Mouse (Mus musculus) MEL (cell line): ENCODE results near the gene Epb41. TPM values are rescaled to one million over a fixed set of nuclear protein-coding genes. Genes with fewer than 3 reads are reported as not detected.
A peak's percentile ranks its signal among the peaks of the same experiment; 100 is the strongest.

Experiments used
- DNase-seq: peaks from one replicate; pipeline ENCODE4 v3.0.0; 2011; ENCODE audit warnings: low read depth, low spot score
- H3K27ac ChIP-seq: 2 replicates; pipeline ENCODE4 v1.5.1; 2012; ENCODE audit warnings: low read depth, mild to moderate bottlenecking, control low read depth, low read length, moderate library complexity; ENCODE audit not compliant: control insufficient read depth
- H3K27me3 ChIP-seq, 2 experiments: fragments of 150-350 bp in 1 of 2; sonication (generic) in 1 of 2; 2 replicates each; pipeline ENCODE4 v1.6.1; 2012; ENCODE audit warnings: low read length in 2 of 2, mild to moderate bottlenecking in 2 of 2, improper control_type of control experiment in 1 of 2, moderate library complexity in 1 of 2; ENCODE audit not compliant: insufficient read depth in 2 of 2, control insufficient read depth in 1 of 2
- H3K36me3 ChIP-seq, 2 experiments: 2 replicates each; pipeline ENCODE4 v1.6.1; 2012 to 2014; ENCODE audit warnings: low read length in 2 of 2, improper control_type of control experiment in 1 of 2, inconsistent platforms in 1 of 2, mild to moderate bottlenecking in 1 of 2; ENCODE audit not compliant: insufficient read depth in 2 of 2, control insufficient read depth in 1 of 2
- H3K4me1 ChIP-seq, 2 experiments: fragments of 150-350 bp in 1 of 2; sonication (generic) in 1 of 2; 2 replicates each; pipeline ENCODE4 v1.6.1; 2012; ENCODE audit warnings: low read length in 2 of 2, improper control_type of control experiment in 1 of 2, mild to moderate bottlenecking in 1 of 2; ENCODE audit not compliant: insufficient read depth in 2 of 2, control insufficient read depth in 1 of 2
- H3K4me3 ChIP-seq, 2 experiments: fragments of 150-350 bp in 1 of 2; sonication (generic) in 1 of 2; 2 replicates each; pipeline ENCODE4 v1.5.1; 2012; ENCODE audit warnings: low read depth in 2 of 2, low read length in 2 of 2, mild to moderate bottlenecking in 2 of 2, moderate library complexity in 2 of 2, control low read depth in 1 of 2, improper control_type of control experiment in 1 of 2; ENCODE audit not compliant: control insufficient read depth in 1 of 2, insufficient read depth in 1 of 2
- H3K79me2 ChIP-seq: 2 replicates; pipeline ENCODE4 v1.6.1; 2012; ENCODE audit warnings: mild to moderate bottlenecking, low read length, moderate library complexity; ENCODE audit not compliant: control insufficient read depth, poor library complexity, insufficient read depth
- H3K9ac ChIP-seq: 2 replicates; pipeline ENCODE4 v1.6.1; 2012; ENCODE audit warnings: low read depth, mild to moderate bottlenecking, control low read depth, low read length, moderate library complexity; ENCODE audit not compliant: control insufficient read depth, poor library complexity, severe bottlenecking
- H3K9me3 ChIP-seq: fragments of 150-350 bp; sonication (generic); replicated peaks from 2 replicates; pipeline ENCODE4 v1.6.1; 2012; ENCODE audit warnings: mild to moderate bottlenecking, low read length, improper control_type of control experiment, moderate library complexity; ENCODE audit not compliant: insufficient read depth
- BHLHE40 ChIP-seq: IDR thresholded peaks from 2 replicates; pipeline ENCODE4 v1.6.1; 2012; ENCODE audit warnings: low read depth, mild to moderate bottlenecking, inconsistent platforms, low read length, improper control_type of control experiment, borderline replicate concordance
- CHD1 ChIP-seq: IDR thresholded peaks from 2 replicates; pipeline ENCODE4 v1.6.1; 2012; ENCODE audit warnings: low read depth, mild to moderate bottlenecking, inconsistent platforms, low read length, improper control_type of control experiment
- CTCF ChIP-seq, 3 experiments: IDR thresholded peaks in 2 of 3; conservative IDR thresholded peaks in 1 of 3; 2 replicates each; pipeline ENCODE4 v1.5.1; 2011 to 2012; ENCODE audit warnings: low read length in 3 of 3, low read depth in 2 of 3, mild to moderate bottlenecking in 2 of 3, improper control_type of control experiment in 1 of 3, inconsistent platforms in 1 of 3, mixed read lengths in 1 of 3, moderate library complexity in 1 of 3; ENCODE audit not compliant: control insufficient read depth in 1 of 3, insufficient read depth in 1 of 3, poor library complexity in 1 of 3, severe bottlenecking in 1 of 3
- EP300 ChIP-seq, 2 experiments: IDR thresholded peaks; 2 replicates each; pipeline ENCODE4 v1.6.1; 2011; ENCODE audit warnings: improper control_type of control experiment in 2 of 2, low read length in 2 of 2, low read depth in 1 of 2, mild to moderate bottlenecking in 1 of 2
- ETS1 ChIP-seq: IDR thresholded peaks from 2 replicates; pipeline ENCODE4 v1.6.1; 2012; ENCODE audit warnings: low read depth, mild to moderate bottlenecking, inconsistent platforms, low read length, improper control_type of control experiment, moderate library complexity
- GATA1 ChIP-seq: IDR thresholded peaks from 2 replicates; pipeline ENCODE4 v1.6.1; 2011; ENCODE audit warnings: low read depth, low read length, improper control_type of control experiment
- JUND ChIP-seq: IDR thresholded peaks from 2 replicates; pipeline ENCODE4 v1.6.1; 2011; ENCODE audit warnings: low read depth, mild to moderate bottlenecking, improper control_type of control experiment, low read length
- MAX ChIP-seq: IDR thresholded peaks from 2 replicates; pipeline ENCODE4 v1.6.1; 2011; ENCODE audit warnings: low read length, improper control_type of control experiment
- MAZ ChIP-seq: IDR thresholded peaks from 2 replicates; pipeline ENCODE4 v1.6.1; 2012; ENCODE audit warnings: low read depth, mild to moderate bottlenecking, inconsistent platforms, low read length, improper control_type of control experiment
- MXI1 ChIP-seq: IDR thresholded peaks from 2 replicates; pipeline ENCODE4 v1.6.1; 2011; ENCODE audit warnings: mild to moderate bottlenecking, low read depth, low read length, improper control_type of control experiment
- MYB ChIP-seq: IDR thresholded peaks from 2 replicates; pipeline ENCODE4 v1.6.1; 2011; ENCODE audit warnings: mild to moderate bottlenecking, low read depth, low read length, improper control_type of control experiment
- MYC ChIP-seq: IDR thresholded peaks from 2 replicates; pipeline ENCODE4 v1.6.1; 2011; ENCODE audit warnings: low read depth, mild to moderate bottlenecking, low read length, improper control_type of control experiment, moderate library complexity
- NRF1 ChIP-seq: IDR thresholded peaks from 2 replicates; pipeline ENCODE4 v1.6.1; 2014; ENCODE audit warnings: low read depth, mild to moderate bottlenecking, inconsistent platforms, low read length, improper control_type of control experiment, moderate library complexity; ENCODE audit not compliant: poor library complexity, insufficient read depth, severe bottlenecking
- POLR2A ChIP-seq, 2 experiments: IDR thresholded peaks; 2 replicates each; pipeline ENCODE4 v1.6.1; 2011 to 2012; ENCODE audit warnings: low read length in 2 of 2, mild to moderate bottlenecking in 2 of 2, control low read depth in 1 of 2, improper control_type of control experiment in 1 of 2, low read depth in 1 of 2, moderate library complexity in 1 of 2; ENCODE audit not compliant: control insufficient read depth in 1 of 2, insufficient read depth in 1 of 2, poor library complexity in 1 of 2
- POLR2AphosphoS2 ChIP-seq: IDR thresholded peaks from 2 replicates; pipeline ENCODE4 v1.6.1; 2011; ENCODE audit warnings: low read length, improper control_type of control experiment
- RAD21 ChIP-seq: IDR thresholded peaks from 2 replicates; pipeline ENCODE4 v1.6.1; 2011; ENCODE audit warnings: mild to moderate bottlenecking, low read depth, low read length, improper control_type of control experiment
- RCOR1 ChIP-seq: IDR thresholded peaks from 2 replicates; pipeline ENCODE4 v1.6.1; 2012; ENCODE audit warnings: low read depth, mild to moderate bottlenecking, inconsistent platforms, low read length, improper control_type of control experiment
- SIN3A ChIP-seq: IDR thresholded peaks from 2 replicates; pipeline ENCODE4 v1.6.1; 2012; ENCODE audit warnings: low read length, improper control_type of control experiment, inconsistent platforms
- SMC3 ChIP-seq: IDR thresholded peaks from 2 replicates; pipeline ENCODE4 v1.6.1; 2011; ENCODE audit warnings: low read depth, low read length, improper control_type of control experiment
- TBP ChIP-seq: IDR thresholded peaks from 2 replicates; pipeline ENCODE4 v1.8.0; 2011; ENCODE audit warnings: low read depth, low read length, improper control_type of control experiment
- USF1 ChIP-seq: IDR thresholded peaks from 2 replicates; pipeline ENCODE4 v1.6.1; 2014; ENCODE audit warnings: low read depth, mild to moderate bottlenecking, inconsistent platforms, low read length, improper control_type of control experiment, moderate library complexity
- USF2 ChIP-seq, 2 experiments: IDR thresholded peaks; 2 replicates each; pipeline ENCODE4 v1.6.1; 2011 to 2012; ENCODE audit warnings: improper control_type of control experiment in 2 of 2, low read length in 2 of 2, borderline replicate concordance in 1 of 2, inconsistent platforms in 1 of 2, low read depth in 1 of 2, mild to moderate bottlenecking in 1 of 2; ENCODE audit not compliant: insufficient read depth in 1 of 2
- ZC3H11A ChIP-seq: IDR thresholded peaks from 2 replicates; pipeline ENCODE4 v1.6.1; 2012; ENCODE audit warnings: low read depth, mild to moderate bottlenecking, inconsistent platforms, low read length, improper control_type of control experiment
- ZNF384 ChIP-seq: IDR thresholded peaks from 2 replicates; pipeline ENCODE4 v1.6.1; 2012; ENCODE audit warnings: low read depth, mild to moderate bottlenecking, inconsistent platforms, low read length, improper control_type of control experiment
- polyA plus RNA-seq, 2 experiments: library from polyadenylated mRNA; stranded (reverse) in 1 of 2; unstranded in 1 of 2; fragments of >175 nt in 1 of 2; fragments of >200 nt in 1 of 2; gene quantifications; 2 replicates each; pipeline versions ENCODE4 v1.2.1 to v1.2.4; 2012; ENCODE audit warnings: low replicate concordance in 2 of 2, low read depth in 1 of 2; ENCODE audit not compliant: insufficient read length in 2 of 2, insufficient read depth in 1 of 2, missing spikeins in 1 of 2
- total RNA-seq: library from RNA; depleted of rRNA; stranded (reverse); fragments of 300-350 nt; gene quantifications from 2 replicates; pipeline ENCODE4 v1.2.3, GENCODE M21; 2012

Gene Epb41
- total and polyA plus RNA-seq, 3 experiments = 36.5 to 115 (median 44.3) TPM

- H3K27me3 ChIP-seq = no peaks in the 10 kb centered on the region
- peaks cover 1% of the 10 kb centered on the region; the same call in 1 of the 2 replicates for H3K79me2 ChIP-seq
- no peak overlapping the region for H3K27ac ChIP-seq
- H3K36me3 ChIP-seq = peaks cover 0 to 17% of the 10 kb centered on the region in 2 experiments; a peak in 2 of 4 replicates
- TF ChIP-seq ZNF384 = peak; percentile 62; the same call in 1 of the 2 replicates
- TF ChIP-seq SMC3 = no peak
- H3K9me3 ChIP-seq = no peaks in the 10 kb centered on the region
- no peak overlapping the region for H3K4me3 ChIP-seq
- H3K9ac ChIP-seq = peak overlapping the region; percentile 61; the same call in 1 of the 2 replicates
- DNase-seq = no peak
- H3K4me1 ChIP-seq = peaks cover 9 to 27% of the 10 kb centered on the region in 2 experiments
Observed at GRCm38 (mm10) chr4:132080492-132080983, 5.4 kb upstream of the Epb41 start.

- peak overlapping the region; percentile 85 for H3K9ac ChIP-seq
- H3K4me3 ChIP-seq = peak overlapping the region; percentile 63 to 73; a peak in 3 of 4 replicates
Observed at GRCm38 (mm10) chr4:132079555-132080275, 4.6 kb upstream of the Epb41 start.

GRCm38 (mm10) chr4:132078296-132078714 lies 3.2 kb upstream of the Epb41 start:
- Histone ChIP-seq H3K27ac (peak overlapping the region; percentile 100), H3K4me3 (peak overlapping the region; percentile 63 to 73), H3K36me3 (peaks cover 0 to 16% of the 10 kb centered on the region in 2 experiments; a peak in 2 of 4 replicates), H3K27me3 (no peaks in the 10 kb centered on the region), H3K4me1 (peaks cover 9 to 28% of the 10 kb centered on the region in 2 experiments), H3K79me2 (peaks cover 18% of the 10 kb centered on the region), H3K9ac (peak overlapping the region; percentile 85), H3K9me3 (no peaks in the 10 kb centered on the region)
- DNase-seq = peak; percentile 93
- no peak for TF ChIP-seq USF2 (IDR thresholded peaks at IDR 0.05; ENCODE audit: borderline replicate concordance in 1 of 2, insufficient read depth in 1 of 2, low read depth in 1 of 2, low read length in 2 of 2)
- peak; percentile 27; the same call in 1 of the 2 replicates for TF ChIP-seq JUND
- peak; percentile 82 for TF ChIP-seq ETS1
- TF ChIP-seq BHLHE40 = no peak; the same call in 1 of the 2 replicates
- peak; percentile 56; the same call in 1 of the 2 replicates for TF ChIP-seq MYC
- TF ChIP-seq MXI1 = peak; percentile 78; the same call in 1 of the 2 replicates
- peak; percentile 92 for TF ChIP-seq TBP
- 0 out of 2 replicates have a peak, but pooled peaks have one; percentile 61 for TF ChIP-seq MAX
- TF ChIP-seq USF1 = peak; percentile 13; the same call in 1 of the 2 replicates
- no peak; the same call in 1 of the 2 replicates for TF ChIP-seq RAD21
- no peak for TF ChIP-seq NRF1
- peak; percentile 86 for TF ChIP-seq SIN3A
- TF ChIP-seq POLR2A (IDR thresholded peaks at IDR 0.05; ENCODE audit: control insufficient read depth in 1 of 2, insufficient read depth in 1 of 2, low read depth in 1 of 2, low read length in 2 of 2, poor library complexity in 1 of 2) = peak in 1 of 2 experiments; percentile 80; a peak in 2 of 4 replicates
- TF ChIP-seq MAZ = peak; percentile 43; the same call in 1 of the 2 replicates
- peak; percentile 76 for TF ChIP-seq POLR2AphosphoS2
- TF ChIP-seq MYB = no peak

More at GRCm38 (mm10) chr4:132079555-132080275, 4.6 kb upstream of the Epb41 start:
- Histone ChIP-seq H3K27ac (peak overlapping the region; percentile 100), H3K27me3 (no peaks in the 10 kb centered on the region), H3K9me3 (no peaks in the 10 kb centered on the region), H3K36me3 (peaks cover 0 to 14% of the 10 kb centered on the region in 2 experiments; a peak in 2 of 4 replicates), H3K79me2 (peaks cover 5% of the 10 kb centered on the region), H3K4me1 (peaks cover 9 to 24% of the 10 kb centered on the region in 2 experiments)
- DNase-seq = peak; percentile 85
- TF ChIP-seq ZNF384 (peak; percentile 99), EP300 (IDR thresholded peaks at IDR 0.05; ENCODE audit: low read depth in 1 of 2, low read length in 2 of 2) (no peak), RAD21 (peak; percentile 99), CTCF (IDR thresholded peaks at IDR 0.05 in 2 of 3, conservative IDR thresholded peaks at IDR 0.05 in 1 of 3; ENCODE audit: control insufficient read depth in 1 of 3, insufficient read depth in 1 of 3, low read depth in 2 of 3, low read length in 3 of 3, poor library complexity in 1 of 3, severe bottlenecking in 1 of 3) (peak; percentile 73 to 98 (median 86)), ZC3H11A (peak; percentile 98), MYC (peak; percentile 74; the same call in 1 of the 2 replicates), SMC3 (peak; percentile 91), TBP (no peak), GATA1 (no peak), RCOR1 (peak; percentile 20; the same call in 1 of the 2 replicates), MAX (peak; percentile 27; the same call in 1 of the 2 replicates), MAZ (peak; percentile 62), CHD1 (no peak), SIN3A (peak; percentile 77)
